ENCODE assay signal across 43 mouse cellular contexts in the genomic region with DNA sequence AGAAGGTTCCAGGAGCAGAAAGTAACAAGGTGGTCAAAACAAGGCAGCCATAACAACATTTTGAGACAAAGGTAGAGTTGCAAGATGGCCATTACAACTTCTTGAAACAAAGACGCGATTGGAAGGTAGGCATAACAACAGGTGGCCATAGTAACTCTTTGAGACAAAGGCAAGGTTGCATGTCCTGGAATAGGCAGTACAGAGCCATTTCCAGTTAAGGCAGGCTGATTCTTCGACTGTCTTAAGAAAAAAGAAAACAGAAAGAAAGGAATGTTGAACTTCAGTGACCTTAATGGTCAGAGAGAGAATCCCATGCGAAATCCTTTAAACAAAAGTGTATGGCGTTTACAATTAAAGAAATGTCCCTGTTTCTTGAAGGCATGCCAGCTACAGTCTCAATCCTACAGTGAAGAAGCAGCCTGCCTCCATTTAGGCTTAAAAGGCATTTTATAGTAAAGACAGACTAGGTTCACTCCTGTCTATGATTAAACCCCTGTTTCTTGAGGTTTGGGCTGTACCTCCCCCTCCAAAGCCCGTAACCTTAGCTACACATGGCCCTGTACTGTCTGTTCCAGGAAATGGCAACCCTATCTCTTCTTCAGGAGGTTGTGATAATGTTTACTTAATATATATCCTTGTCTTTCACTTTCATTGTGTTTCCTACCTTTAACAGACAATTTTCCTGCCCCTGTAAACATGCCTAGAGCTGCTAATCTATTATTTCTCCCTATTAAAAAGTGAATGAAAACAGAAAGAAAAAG. TPM values are rescaled to one million over a fixed set of nuclear protein-coding genes. Genes with fewer than 3 reads are reported as not detected.
DNase-seq lines count a peak whose midpoint lies in the region; ATAC-seq and TF ChIP-seq lines count a peak whose summit lies in the region.
"Had no signal": no experiment of that assay in that cellular context is flagged by ENCODE, and none has a peak within 500 bp of the region (broad histone marks: within the 10 kb centered on the region; RNA-seq: fewer than 3 reads in every experiment).

No protein-coding gene starts in this region.

- peaks cover 1% of the 10 kb centered on the region for H3K27me3 ChIP-seq in megakaryocyte, embryonic 14.5 days (replicated peaks)
- no peaks in the 10 kb centered on the region for H3K27me3 ChIP-seq in forebrain, postnatal 0 days (ENCODE audit: insufficient read depth, low read length)
- H3K27me3 ChIP-seq: embryonic facial prominence, embryonic 13.5 days; forebrain, embryonic 15.5 days; hindbrain, embryonic 13.5 days; limb, embryonic 12.5 days; neural tube, embryonic 12.5 days had no signal

- H3K4me1 ChIP-seq in megakaryocyte, embryonic 14.5 days = peaks cover 36% of the 10 kb centered on the region
- H3K4me1 ChIP-seq in ES-E14 (ENCODE audit: control insufficient read depth in 2 of 2, insufficient read depth in 2 of 2, low read length in 2 of 2, poor library complexity in 1 of 2) = no peaks in the 10 kb centered on the region; a peak in 1 of 4 replicates
- no peaks in the 10 kb centered on the region for H3K4me1 ChIP-seq in forebrain, postnatal 0 days (ENCODE audit: insufficient read depth)
- H3K4me1 ChIP-seq: embryonic facial prominence, embryonic 13.5 days; forebrain, embryonic 10.5 days; forebrain, embryonic 15.5 days; heart, embryonic 12.5 days; hindbrain, embryonic 13.5 days; limb, embryonic 12.5 days; midbrain, embryonic 10.5 days; neural tube, embryonic 12.5 days had no signal

- H3K4me2 ChIP-seq in forebrain, postnatal 0 days (ENCODE audit: low read depth) = no peak overlapping the region
- H3K4me2 ChIP-seq: embryonic facial prominence, embryonic 13.5 days; forebrain, embryonic 15.5 days; heart, embryonic 12.5 days; hindbrain, embryonic 13.5 days; limb, embryonic 12.5 days; lung, embryonic 14.5 days; neural tube, embryonic 12.5 days had no signal

- no peak for ATAC-seq in megakaryocyte, adult 5-6 weeks (ENCODE audit: poor library complexity, severe bottlenecking)
- 0 out of 2 replicates have a peak, but pooled peaks have one; percentile 50 for ATAC-seq in megakaryocyte-erythroid progenitor cell, adult 5-6 weeks (replicated peaks; ENCODE audit: low FRiP score, low TSS enrichment, poor library complexity, severe bottlenecking)
- no peak for ATAC-seq in forebrain, postnatal 0 days
- ATAC-seq: activated CD4-positive, CD25-positive, alpha-beta regulatory T cell, adult 4 months; CD4-positive, CD25-positive, alpha-beta regulatory T cell, adult 4 months; forebrain, embryonic 15.5 days; intestine, postnatal 0 days; midbrain, embryonic 16.5 days had no signal

- WGBS in forebrain, postnatal 0 days = 83% methylated on average over 6 of the region's 6 CpGs

- DNase-seq in ES-E14 (ENCODE audit: low read depth, low spot score) (peak; percentile 29), ZHBTc4 (ENCODE audit: low read depth, low spot score) (peak; percentile 64)
- no peak for DNase-seq in layer of hippocampus, postnatal 25 days (ENCODE audit: extremely low spot score in 1 of 2, low spot score in 1 of 2)
- DNase-seq in forebrain, postnatal 0 days = no peak
- DNase-seq in lung, postnatal 14 days = no peak
- DNase-seq: adrenal gland, adult 2 months; cerebellum, adult 11-12 months; cerebellum, adult 9-11 months; gastrocnemius, adult 2 months; heart, adult 2 months; heart, postnatal 4 days; kidney, adult 9 months; kidney, postnatal 10 days; lung, embryonic 14.5 days; lung, postnatal 36 days; right cerebral cortex, adult 18-20 months had no signal

- in situ Hi-C loops in ES-E14 (cut with MboI; ENCODE audit: low sequenced_read_pairs in 2 of 2, unreplicated experiment in 2 of 2) = no loop called here

- no peaks in the 10 kb centered on the region for H3K9me3 ChIP-seq in megakaryocyte, embryonic 14.5 days
- H3K9me3 ChIP-seq in ES-E14 (ENCODE audit: control insufficient read depth, insufficient read depth, low read depth, low read length) = no peaks in the 10 kb centered on the region
- H3K9me3 ChIP-seq in forebrain, postnatal 0 days (ENCODE audit: low read length) = no peaks in the 10 kb centered on the region
- H3K9me3 ChIP-seq: embryonic facial prominence, embryonic 13.5 days; forebrain, embryonic 10.5 days; forebrain, embryonic 15.5 days; heart, embryonic 12.5 days; hindbrain, embryonic 13.5 days; limb, embryonic 12.5 days; midbrain, embryonic 10.5 days; neural tube, embryonic 12.5 days had no signal

- no peak overlapping the region; the same call in 1 of the 2 replicates for H3K27ac ChIP-seq in ES-E14 (ENCODE audit: insufficient read depth, low read depth, low read length, poor library complexity, severe bottlenecking)
- H3K27ac ChIP-seq in forebrain, postnatal 0 days (ENCODE audit: low read depth, low read length) = no peak overlapping the region
- H3K27ac ChIP-seq: embryonic facial prominence, embryonic 13.5 days; forebrain, embryonic 10.5 days; forebrain, embryonic 15.5 days; gastrocnemius, adult 2 months; heart, adult 2 months; hindbrain, embryonic 13.5 days; left cerebral cortex, adult 2 months; limb, embryonic 12.5 days; liver, embryonic 14.5 days; midbrain, embryonic 10.5 days; neural tube, embryonic 12.5 days; stomach, postnatal 0 days had no signal

- H3K9ac ChIP-seq in ES-E14 (ENCODE audit: insufficient read depth, low read depth, low read length, poor library complexity, severe bottlenecking) = no peak overlapping the region
- no peak overlapping the region for H3K9ac ChIP-seq in forebrain, postnatal 0 days
- H3K9ac ChIP-seq: embryonic facial prominence, embryonic 13.5 days; forebrain, embryonic 15.5 days; heart, embryonic 12.5 days; hindbrain, embryonic 13.5 days; limb, embryonic 12.5 days; liver, embryonic 14.5 days; lung, embryonic 14.5 days; neural tube, embryonic 12.5 days had no signal

- H3K4me3 ChIP-seq in megakaryocyte, embryonic 14.5 days (replicated peaks) = peak overlapping the region; percentile 46
- no peak overlapping the region for H3K4me3 ChIP-seq in ES-E14 (ENCODE audit: insufficient read depth in 1 of 2, low read depth in 1 of 2, low read length in 2 of 2, poor library complexity in 1 of 2, severe bottlenecking in 1 of 2)
- no peak overlapping the region for H3K4me3 ChIP-seq in forebrain, postnatal 0 days (ENCODE audit: low read depth, low read length)
- H3K4me3 ChIP-seq: embryonic facial prominence, embryonic 13.5 days; forebrain, embryonic 10.5 days; forebrain, embryonic 15.5 days; gastrocnemius, adult 2 months; heart, adult 2 months; heart, embryonic 12.5 days; hindbrain, embryonic 13.5 days; left cerebral cortex, adult 2 months; limb, embryonic 12.5 days; midbrain, embryonic 10.5 days; myocyte; neural tube, embryonic 12.5 days had no signal

- no peaks in the 10 kb centered on the region for H3K36me3 ChIP-seq in megakaryocyte, embryonic 14.5 days (replicated peaks; ENCODE audit: low read length)
- no peaks in the 10 kb centered on the region for H3K36me3 ChIP-seq in ES-E14 (ENCODE audit: control insufficient read depth, insufficient read depth, low read length, poor library complexity, severe bottlenecking)
- no peaks in the 10 kb centered on the region for H3K36me3 ChIP-seq in forebrain, postnatal 0 days (ENCODE audit: insufficient read depth)
- H3K36me3 ChIP-seq: embryonic facial prominence, embryonic 13.5 days; forebrain, embryonic 10.5 days; forebrain, embryonic 15.5 days; heart, embryonic 12.5 days; hindbrain, embryonic 13.5 days; limb, embryonic 12.5 days; midbrain, embryonic 10.5 days; neural tube, embryonic 12.5 days had no signal

- TF ChIP-seq CTCF in forebrain, postnatal 0 days (IDR thresholded peaks at IDR 0.05; ENCODE audit: low read depth) = no peak

RNA-seq across cellular contexts. Expression of gene Olfr324, which starts 8.1 kb away (rescaled TPM):
- not detected in 2 replicates for polyA plus RNA-seq in megakaryocyte, embryonic 14.5 days (2012; ENCODE audit: insufficient read depth, low replicate concordance)
- not detected in 2 replicates for total RNA-seq in megakaryocyte, adult 5-6 weeks (2015)
- not detected in 2 replicates for total RNA-seq in megakaryocyte, adult 5-6 weeks (2017)
- not detected in 2 replicates for total RNA-seq in ES-E14 (2012; rRNA removed)
- not detected in 2 replicates for total RNA-seq in megakaryocyte-erythroid progenitor cell, adult 5-6 weeks (2014; fragmentation: Nextera tagmentation)
- total RNA-seq in megakaryocyte-erythroid progenitor cell, adult 5-6 weeks (2017) = not detected in 2 replicates
- not detected for total RNA-seq in layer of hippocampus, postnatal 25 days (2021)
- not detected in 2 replicates for total RNA-seq in forebrain, postnatal 0 days (2014; rRNA removed)
- 0.13 TPM in 1 of 2 replicates, not detected in the other for polyA plus RNA-seq in forebrain, postnatal 0 days (2015; fragmentation: Nextera tagmentation; extraction: Ambion mirVana)
- total RNA-seq: adrenal gland, adult 2 months; adrenal gland, postnatal 4 days; gastrocnemius, adult 2 months; gastrocnemius, postnatal 4 days; heart, adult 2 months; heart, postnatal 4 days; layer of hippocampus, postnatal 10 days; left cerebral cortex, adult 2 months; left cerebral cortex, postnatal 25 days had no signal
- polyA plus RNA-seq: activated CD4-positive, CD25-positive, alpha-beta regulatory T cell, adult 4 months; adrenal gland, adult 2 months; CD4-positive, CD25-positive, alpha-beta regulatory T cell, adult 4 months; embryonic facial prominence, embryonic 13.5 days; forebrain, embryonic 10.5 days; forebrain, embryonic 15.5 days; heart, adult 2 months; heart, embryonic 12.5 days; heart, postnatal 0 days; hindbrain, embryonic 13.5 days; intestine, postnatal 0 days; large intestine, adult 2 months; limb, embryonic 12.5 days; liver, embryonic 14.5 days; lung, embryonic 14.5 days; midbrain, embryonic 10.5 days; myocyte; neural tube, embryonic 12.5 days; spleen, adult 2 months; stomach, postnatal 0 days; thymus, postnatal 0 days had no signal

RNA-seq across cellular contexts. Expression of gene 2210407C18Rik, which starts 12.9 kb away (rescaled TPM):
- not detected in 2 replicates for polyA plus RNA-seq in megakaryocyte, embryonic 14.5 days (2012; ENCODE audit: insufficient read depth, low replicate concordance)
- not detected in 2 replicates for total RNA-seq in megakaryocyte, adult 5-6 weeks (2015)
- not detected in 2 replicates for total RNA-seq in megakaryocyte, adult 5-6 weeks (2017)
- not detected in 2 replicates for total RNA-seq in ES-E14 (2012; rRNA removed)
- not detected in 2 replicates for total RNA-seq in megakaryocyte-erythroid progenitor cell, adult 5-6 weeks (2014; fragmentation: Nextera tagmentation)
- total RNA-seq in megakaryocyte-erythroid progenitor cell, adult 5-6 weeks (2017) = not detected in 2 replicates
- total RNA-seq in layer of hippocampus, postnatal 25 days (2021) = not detected
- total RNA-seq in forebrain, postnatal 0 days (2014; rRNA removed) = not detected in 2 replicates
- not detected in 2 replicates for polyA plus RNA-seq in forebrain, postnatal 0 days (2015; fragmentation: Nextera tagmentation; extraction: Ambion mirVana)
- total RNA-seq: adrenal gland, adult 2 months; adrenal gland, postnatal 4 days; gastrocnemius, postnatal 4 days; heart, postnatal 4 days; layer of hippocampus, postnatal 10 days; left cerebral cortex, adult 2 months; left cerebral cortex, postnatal 25 days had no signal
- polyA plus RNA-seq: activated CD4-positive, CD25-positive, alpha-beta regulatory T cell, adult 4 months; adrenal gland, adult 2 months; CD4-positive, CD25-positive, alpha-beta regulatory T cell, adult 4 months; embryonic facial prominence, embryonic 13.5 days; forebrain, embryonic 10.5 days; forebrain, embryonic 15.5 days; heart, embryonic 12.5 days; heart, postnatal 0 days; hindbrain, embryonic 13.5 days; limb, embryonic 12.5 days; liver, embryonic 14.5 days; lung, embryonic 14.5 days; midbrain, embryonic 10.5 days; midbrain, embryonic 16.5 days; myocyte; neural tube, embryonic 12.5 days; spleen, adult 2 months had no signal

RNA-seq across cellular contexts. Expression of gene Olfr325, which starts 25.4 kb away (rescaled TPM):
- polyA plus RNA-seq in megakaryocyte, embryonic 14.5 days (2012; ENCODE audit: insufficient read depth, low replicate concordance) = not detected in 2 replicates
- total RNA-seq in megakaryocyte, adult 5-6 weeks (2015) = not detected in 2 replicates
- not detected in 2 replicates for total RNA-seq in megakaryocyte, adult 5-6 weeks (2017)
- total RNA-seq in ES-E14 (2012; rRNA removed) = not detected in 2 replicates
- total RNA-seq in megakaryocyte-erythroid progenitor cell, adult 5-6 weeks (2014; fragmentation: Nextera tagmentation) = not detected in 2 replicates
- not detected in 2 replicates for total RNA-seq in megakaryocyte-erythroid progenitor cell, adult 5-6 weeks (2017)
- total RNA-seq in layer of hippocampus, postnatal 25 days (2021) = not detected
- total RNA-seq in forebrain, postnatal 0 days (2014; rRNA removed) = not detected in 2 replicates
- polyA plus RNA-seq in forebrain, postnatal 0 days (2015; fragmentation: Nextera tagmentation; extraction: Ambion mirVana) = not detected in 2 replicates
- total RNA-seq: adrenal gland, adult 2 months; adrenal gland, postnatal 4 days; gastrocnemius, adult 2 months; gastrocnemius, postnatal 4 days; heart, adult 2 months; heart, postnatal 4 days; layer of hippocampus, postnatal 10 days; left cerebral cortex, adult 2 months; left cerebral cortex, postnatal 25 days had no signal
- polyA plus RNA-seq: activated CD4-positive, CD25-positive, alpha-beta regulatory T cell, adult 4 months; adrenal gland, adult 2 months; CD4-positive, CD25-positive, alpha-beta regulatory T cell, adult 4 months; embryonic facial prominence, embryonic 13.5 days; forebrain, embryonic 10.5 days; forebrain, embryonic 15.5 days; heart, adult 2 months; heart, embryonic 12.5 days; heart, postnatal 0 days; hindbrain, embryonic 13.5 days; intestine, postnatal 0 days; large intestine, adult 2 months; limb, embryonic 12.5 days; liver, embryonic 14.5 days; lung, embryonic 14.5 days; midbrain, embryonic 10.5 days; midbrain, embryonic 16.5 days; myocyte; neural tube, embryonic 12.5 days; spleen, adult 2 months; stomach, postnatal 0 days; thymus, postnatal 0 days had no signal

RNA-seq across cellular contexts. Expression of gene Olfr323, which starts 27.3 kb away (rescaled TPM):
- not detected in 2 replicates for polyA plus RNA-seq in megakaryocyte, embryonic 14.5 days (2012; ENCODE audit: insufficient read depth, low replicate concordance)
- not detected in 2 replicates for total RNA-seq in megakaryocyte, adult 5-6 weeks (2015)
- total RNA-seq in megakaryocyte, adult 5-6 weeks (2017) = not detected in 2 replicates
- total RNA-seq in ES-E14 (2012; rRNA removed) = not detected in 2 replicates
- not detected in 2 replicates for total RNA-seq in megakaryocyte-erythroid progenitor cell, adult 5-6 weeks (2014; fragmentation: Nextera tagmentation)
- not detected in 2 replicates for total RNA-seq in megakaryocyte-erythroid progenitor cell, adult 5-6 weeks (2017)
- not detected for total RNA-seq in layer of hippocampus, postnatal 25 days (2021)
- total RNA-seq in forebrain, postnatal 0 days (2014; rRNA removed) = not detected in 2 replicates
- not detected in 2 replicates for polyA plus RNA-seq in forebrain, postnatal 0 days (2015; fragmentation: Nextera tagmentation; extraction: Ambion mirVana)
- total RNA-seq: adrenal gland, adult 2 months; adrenal gland, postnatal 4 days; gastrocnemius, adult 2 months; gastrocnemius, postnatal 4 days; heart, adult 2 months; heart, postnatal 4 days; layer of hippocampus, postnatal 10 days; left cerebral cortex, adult 2 months; left cerebral cortex, postnatal 25 days had no signal
- polyA plus RNA-seq: activated CD4-positive, CD25-positive, alpha-beta regulatory T cell, adult 4 months; adrenal gland, adult 2 months; CD4-positive, CD25-positive, alpha-beta regulatory T cell, adult 4 months; embryonic facial prominence, embryonic 13.5 days; forebrain, embryonic 10.5 days; forebrain, embryonic 15.5 days; heart, adult 2 months; heart, embryonic 12.5 days; heart, postnatal 0 days; hindbrain, embryonic 13.5 days; intestine, postnatal 0 days; limb, embryonic 12.5 days; liver, embryonic 14.5 days; lung, embryonic 14.5 days; midbrain, embryonic 10.5 days; midbrain, embryonic 16.5 days; myocyte; neural tube, embryonic 12.5 days; spleen, adult 2 months; thymus, postnatal 0 days had no signal

RNA-seq across cellular contexts. Expression of gene Olfr224, which starts 32.6 kb away (rescaled TPM):
- not detected in 2 replicates for polyA plus RNA-seq in megakaryocyte, embryonic 14.5 days (2012; ENCODE audit: insufficient read depth, low replicate concordance)
- not detected in 2 replicates for total RNA-seq in megakaryocyte, adult 5-6 weeks (2015)
- total RNA-seq in megakaryocyte, adult 5-6 weeks (2017) = not detected in 2 replicates
- total RNA-seq in ES-E14 (2012; rRNA removed) = not detected in 2 replicates
- total RNA-seq in megakaryocyte-erythroid progenitor cell, adult 5-6 weeks (2014; fragmentation: Nextera tagmentation) = not detected in 2 replicates
- not detected in 2 replicates for total RNA-seq in megakaryocyte-erythroid progenitor cell, adult 5-6 weeks (2017)
- total RNA-seq in layer of hippocampus, postnatal 25 days (2021) = not detected
- not detected in 2 replicates for total RNA-seq in forebrain, postnatal 0 days (2014; rRNA removed)
- polyA plus RNA-seq in forebrain, postnatal 0 days (2015; fragmentation: Nextera tagmentation; extraction: Ambion mirVana) = 0.10 TPM in 1 of 2 replicates, not detected in the other
- total RNA-seq: adrenal gland, adult 2 months; adrenal gland, postnatal 4 days; gastrocnemius, adult 2 months; gastrocnemius, postnatal 4 days; heart, adult 2 months; heart, postnatal 4 days; layer of hippocampus, postnatal 10 days; left cerebral cortex, adult 2 months; left cerebral cortex, postnatal 25 days had no signal
- polyA plus RNA-seq: activated CD4-positive, CD25-positive, alpha-beta regulatory T cell, adult 4 months; adrenal gland, adult 2 months; embryonic facial prominence, embryonic 13.5 days; forebrain, embryonic 10.5 days; forebrain, embryonic 15.5 days; heart, embryonic 12.5 days; heart, postnatal 0 days; hindbrain, embryonic 13.5 days; intestine, postnatal 0 days; large intestine, adult 2 months; limb, embryonic 12.5 days; liver, embryonic 14.5 days; lung, embryonic 14.5 days; midbrain, embryonic 10.5 days; midbrain, embryonic 16.5 days; myocyte; neural tube, embryonic 12.5 days; spleen, adult 2 months; stomach, postnatal 0 days; thymus, postnatal 0 days had no signal

Comparison
In these comparisons a context has a peak if more than half of its experiments do, and no peak if none do; other contexts are left out.
1. DNase-seq: peak in ES-E14 (single experiment) and ZHBTc4 (single experiment); none in layer of hippocampus, postnatal 25 days (0 of 2), forebrain, postnatal 0 days (single experiment) and lung, postnatal 14 days (single experiment).